Comparison of ENCODE assay signal across 8 mouse cellular contexts in the genomic region with DNA sequence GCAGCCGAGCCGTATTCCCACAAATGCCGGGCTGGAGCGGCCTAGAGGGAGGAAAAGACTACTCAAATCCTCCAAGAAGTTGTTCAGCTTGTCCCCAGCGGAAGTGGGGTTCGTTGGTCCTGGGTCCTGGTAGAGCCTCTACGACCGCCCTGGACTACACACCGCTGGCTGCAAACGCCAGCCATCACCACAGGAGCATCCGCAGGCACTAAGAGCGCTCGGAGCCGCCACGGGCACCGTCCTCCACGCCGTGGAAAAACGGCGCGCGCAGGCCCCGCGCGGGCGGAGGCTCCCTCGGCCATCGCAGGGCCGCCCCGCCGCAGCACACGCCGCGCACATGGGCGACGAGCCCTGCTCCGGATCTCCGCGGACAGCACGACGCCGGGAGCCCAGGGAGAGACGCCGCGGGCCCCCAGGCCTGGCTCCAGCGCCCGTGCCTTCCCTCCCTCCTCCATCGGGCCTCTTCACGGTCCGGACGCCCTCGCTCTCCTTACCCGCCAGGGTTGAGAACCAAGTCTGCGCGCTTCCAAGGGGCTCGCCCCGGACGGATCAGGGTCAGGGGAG. TPM values are rescaled to one million over a fixed set of nuclear protein-coding genes. Genes with fewer than 3 reads are reported as not detected.
DNase-seq lines count a peak whose midpoint lies in the region; ATAC-seq and TF ChIP-seq lines count a peak whose summit lies in the region.

No protein-coding gene starts in this region.

- H3K27me3 ChIP-seq in Patski: peaks cover 8% of the 10 kb centered on the region
- no peaks in the 10 kb centered on the region for H3K27me3 ChIP-seq in forebrain, embryonic 12.5 days
- no peaks in the 10 kb centered on the region for H3K27me3 ChIP-seq in kidney, embryonic 16.5 days (ENCODE audit: insufficient read depth, low read length)
- H3K27me3 ChIP-seq in midbrain, embryonic 10.5 days (ENCODE audit: low read depth, poor library complexity, severe bottlenecking): no peaks in the 10 kb centered on the region

- no peaks in the 10 kb centered on the region for H3K9me3 ChIP-seq in forebrain, embryonic 12.5 days
- no peaks in the 10 kb centered on the region for H3K9me3 ChIP-seq in kidney, embryonic 16.5 days (ENCODE audit: low read length)
- no peaks in the 10 kb centered on the region for H3K9me3 ChIP-seq in midbrain, embryonic 10.5 days (replicated peaks)

- no peaks in the 10 kb centered on the region for H3K36me3 ChIP-seq in forebrain, embryonic 12.5 days (replicated peaks)
- H3K36me3 ChIP-seq in kidney, embryonic 16.5 days (ENCODE audit: insufficient read depth, low read length): 0 out of 2 replicates have a peak, but pooled peaks cover 4% of the 10 kb centered on the region
- peaks cover 13% of the 10 kb centered on the region for H3K36me3 ChIP-seq in midbrain, embryonic 10.5 days

- in situ Hi-C loops in Patski (cut with MboI; ENCODE audit: low pct_unique_long_range_greater_than_20kb): no loop called here

- H3K4me3 ChIP-seq in forebrain, embryonic 12.5 days (replicated peaks): peak overlapping the region; percentile 98
- peak overlapping the region; percentile 92 for H3K4me3 ChIP-seq in kidney, embryonic 16.5 days (ENCODE audit: low read length)
- peak overlapping the region; percentile 96 for H3K4me3 ChIP-seq in midbrain, embryonic 10.5 days

- H3K4me1 ChIP-seq in forebrain, embryonic 12.5 days: peaks cover 30% of the 10 kb centered on the region
- peaks cover 15% of the 10 kb centered on the region for H3K4me1 ChIP-seq in kidney, embryonic 16.5 days (ENCODE audit: insufficient read depth, low read length)
- peaks cover 25% of the 10 kb centered on the region for H3K4me1 ChIP-seq in midbrain, embryonic 10.5 days

- CTCF ChIA-PET in Patski (lab: Charles Lee): no interaction called here

- peak overlapping the region; percentile 79 for H3K4me2 ChIP-seq in forebrain, embryonic 12.5 days
- peak overlapping the region; percentile 92 for H3K4me2 ChIP-seq in kidney, embryonic 16.5 days (replicated peaks; ENCODE audit: low read depth, low read length)

- WGBS in forebrain, embryonic 12.5 days: under 1% methylated on average over 56 of the region's 58 CpGs
- under 1% methylated on average over 54 of the region's 58 CpGs for WGBS in kidney, embryonic 16.5 days
- 0% methylated on average over 58 of the region's 58 CpGs for WGBS in midbrain, embryonic 10.5 days

- peak; percentile 68 for ATAC-seq in Patski
- peak; percentile 87 for ATAC-seq in forebrain, embryonic 12.5 days (ENCODE audit: low FRiP score)
- peak; percentile 91 for ATAC-seq in kidney, embryonic 16.5 days (ENCODE audit: low FRiP score, low TSS enrichment)

- H3K27ac ChIP-seq in forebrain, embryonic 12.5 days: peak overlapping the region; percentile 98
- peak overlapping the region; percentile 98 for H3K27ac ChIP-seq in kidney, embryonic 16.5 days (ENCODE audit: low read length)
- peak overlapping the region; percentile 98 for H3K27ac ChIP-seq in midbrain, embryonic 10.5 days (replicated peaks)

- TF ChIP-seq CTCF in Patski (IDR thresholded peaks at IDR 0.05): no peak

- peak overlapping the region; percentile 99 for H3K9ac ChIP-seq in forebrain, embryonic 12.5 days
- H3K9ac ChIP-seq in kidney, embryonic 16.5 days (replicated peaks; ENCODE audit: low read length): peak overlapping the region; percentile 98

- peak; percentile 32 for DNase-seq in kidney, adult 9 months
- no peak for DNase-seq in kidney, postnatal 14 days
- DNase-seq in Patski (ENCODE audit: low read depth, low spot score): no peak
- no peak for DNase-seq in midbrain, embryonic 10.5 days (ENCODE audit: low spot score)
- DNase-seq in adrenal gland, adult 8-10 months: no peak
- no peak for DNase-seq in adrenal gland, postnatal 10 days

- POLR2A ChIA-PET in Patski (lab: Charles Lee): interaction anchor here (0.6 to 1.0 kb wide), 2 partner anchors 10 to 33 kb away, joined by 3 to 7 read pairs; no protein-coding TSS in a partner anchor

RNA-seq across cellular contexts. Expression of gene Prrc2c, which starts 0.4 kb away (rescaled TPM):
- 78.5 TPM for polyA plus RNA-seq in Patski (2021)
- 162 and 169 TPM in 2 replicates for polyA plus RNA-seq in forebrain, embryonic 12.5 days (2016; fragmentation: Nextera tagmentation; extraction: Ambion mirVana)
- polyA plus RNA-seq in kidney, embryonic 16.5 days (2015; fragmentation: Nextera tagmentation; extraction: Ambion mirVana): 124 and 144 TPM in 2 replicates
- 144 and 148 TPM in 2 replicates for polyA plus RNA-seq in midbrain, embryonic 10.5 days (2016; fragmentation: Nextera tagmentation; extraction: Ambion mirVana)
- total RNA-seq in adrenal gland, adult 8-10 months (2022): 100 to 1,000 TPM; 169 to 176 (median 171) TPM
- total RNA-seq in adrenal gland, postnatal 10 days (2021): 100 to 1,000 TPM; 121 to 153 TPM
